Mouse (Mus musculus): ENCODE data around the gene Lhfpl2.

DNA sequence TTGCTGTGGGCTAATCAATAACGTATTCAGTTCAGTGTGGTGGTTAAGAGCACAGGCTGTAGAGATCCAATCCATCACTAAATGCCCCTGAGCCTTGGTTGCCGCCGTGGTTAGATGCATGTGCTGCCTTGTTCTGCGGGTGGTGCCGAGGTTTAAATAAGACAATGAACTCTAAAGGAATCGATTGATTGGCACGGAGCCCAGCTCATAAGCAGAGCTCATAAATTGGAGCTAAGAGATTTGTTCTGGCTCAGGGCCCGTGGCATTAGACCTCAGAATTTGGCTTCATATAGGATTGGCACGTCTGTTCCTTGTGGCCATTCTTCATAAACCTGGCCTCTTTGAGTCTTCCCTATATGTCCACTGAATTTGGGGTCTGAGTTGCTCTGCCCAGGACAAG is 29.5 kb downstream of the Lhfpl2 start:
- TF ChIP-seq CHD2 (IDR thresholded peaks at IDR 0.05; ENCODE audit: low read length) (no peak), CTCF (conservative IDR thresholded peaks at IDR 0.05 in 1 of 2, IDR thresholded peaks at IDR 0.05 in 1 of 2; ENCODE audit: low read depth in 2 of 2, low read length in 2 of 2) (no peak), POLR2AphosphoS2 (IDR thresholded peaks at IDR 0.05; ENCODE audit: low read depth, low read length) (no peak), TCF12 (IDR thresholded peaks at IDR 0.05; ENCODE audit: low read depth, low read length) (no peak)
